Mouse (Mus musculus) common myeloid progenitor, adult 5-6 weeks (primary cell): ENCODE data around the gene Stat5b. TPM values are rescaled to one million over a fixed set of nuclear protein-coding genes. Genes with fewer than 3 reads are reported as not detected.

Source experiments
- ATAC-seq: replicated peaks from 2 replicates; pipeline ENCODE4 v1.8.0; 2016; ENCODE audit warnings: low read depth, mild to moderate bottlenecking, moderate TSS enrichment, inconsistent platforms; ENCODE audit not compliant: poor library complexity, severe bottlenecking
- total RNA-seq: library from RNA; stranded (forward); fragments of 200-1000, 187-1606 nt; gene quantifications from 2 replicates; pipeline ENCODE4 v1.2.3, GENCODE M21; 2017

Gene Stat5b
- total RNA-seq, 1 experiment from 2014 or later = 64.4 TPM

- no peak for ATAC-seq
These were observed 20.4 kb upstream of the Stat5b start for GRCm38 (mm10) chr11:100870968-100871350.

GRCm38 (mm10) chr11:100870256-100870967, 19.9 kb upstream of the Stat5b start:
- ATAC-seq = no peak

- ATAC-seq = peak; percentile 48
These were observed 15.1 kb upstream of the Stat5b start for GRCm38 (mm10) chr11:100865618-100866017.

GRCm38 (mm10) chr11:100863141-100863540, 12.6 kb upstream of the Stat5b start:
- no peak for ATAC-seq

- no peak for ATAC-seq
These were observed 11.3 kb upstream of the Stat5b start for GRCm38 (mm10) chr11:100861836-100862235.

GRCm38 (mm10) chr11:100861335-100861734, 10.8 kb upstream of the Stat5b start:
- ATAC-seq = peak; percentile 21

- ATAC-seq = peak; percentile 88
These were observed 9.9 kb upstream of the Stat5b start for GRCm38 (mm10) chr11:100860198-100861048.

- no peak for ATAC-seq
These were observed 9.1 kb upstream of the Stat5b start for GRCm38 (mm10) chr11:100859579-100860075.

- ATAC-seq = no peak
These were observed 8.5 kb upstream of the Stat5b start, which contains the start of gene Stat5a for GRCm38 (mm10) chr11:100858935-100859578. Gene Stat5a (plus strand): TSS chr11:100859351.

GRCm38 (mm10) chr11:100857960-100858359, 7.4 kb upstream of the Stat5b start:
- ATAC-seq = no peak

GRCm38 (mm10) chr11:100855178-100855577, 4.7 kb upstream of the Stat5b start:
- no peak for ATAC-seq

- no peak for ATAC-seq
These were observed 3.7 kb upstream of the Stat5b start for GRCm38 (mm10) chr11:100854268-100854667.

- peak; percentile 27 for ATAC-seq
These were observed 2.5 kb upstream of the Stat5b start for GRCm38 (mm10) chr11:100853018-100853417.

- ATAC-seq = no peak
These were observed 1.6 kb upstream of the Stat5b start for GRCm38 (mm10) chr11:100852088-100852487.

GRCm38 (mm10) chr11:100850778-100851528, 429 bp upstream of the Stat5b start:
- peak; percentile 47 for ATAC-seq

- no peak for ATAC-seq
These were observed 977 bp downstream of the Stat5b start for GRCm38 (mm10) chr11:100849456-100850037.

- ATAC-seq = no peak
These were observed 1.6 kb downstream of the Stat5b start for GRCm38 (mm10) chr11:100848789-100849379.

- ATAC-seq = peak; percentile 54
These were observed 2.4 kb downstream of the Stat5b start for GRCm38 (mm10) chr11:100848080-100848479.

- ATAC-seq = no peak
These were observed 3.0 kb downstream of the Stat5b start for GRCm38 (mm10) chr11:100847572-100847971.
